Comparison of ENCODE assay signal across 10 mouse cellular contexts in the genomic region with DNA sequence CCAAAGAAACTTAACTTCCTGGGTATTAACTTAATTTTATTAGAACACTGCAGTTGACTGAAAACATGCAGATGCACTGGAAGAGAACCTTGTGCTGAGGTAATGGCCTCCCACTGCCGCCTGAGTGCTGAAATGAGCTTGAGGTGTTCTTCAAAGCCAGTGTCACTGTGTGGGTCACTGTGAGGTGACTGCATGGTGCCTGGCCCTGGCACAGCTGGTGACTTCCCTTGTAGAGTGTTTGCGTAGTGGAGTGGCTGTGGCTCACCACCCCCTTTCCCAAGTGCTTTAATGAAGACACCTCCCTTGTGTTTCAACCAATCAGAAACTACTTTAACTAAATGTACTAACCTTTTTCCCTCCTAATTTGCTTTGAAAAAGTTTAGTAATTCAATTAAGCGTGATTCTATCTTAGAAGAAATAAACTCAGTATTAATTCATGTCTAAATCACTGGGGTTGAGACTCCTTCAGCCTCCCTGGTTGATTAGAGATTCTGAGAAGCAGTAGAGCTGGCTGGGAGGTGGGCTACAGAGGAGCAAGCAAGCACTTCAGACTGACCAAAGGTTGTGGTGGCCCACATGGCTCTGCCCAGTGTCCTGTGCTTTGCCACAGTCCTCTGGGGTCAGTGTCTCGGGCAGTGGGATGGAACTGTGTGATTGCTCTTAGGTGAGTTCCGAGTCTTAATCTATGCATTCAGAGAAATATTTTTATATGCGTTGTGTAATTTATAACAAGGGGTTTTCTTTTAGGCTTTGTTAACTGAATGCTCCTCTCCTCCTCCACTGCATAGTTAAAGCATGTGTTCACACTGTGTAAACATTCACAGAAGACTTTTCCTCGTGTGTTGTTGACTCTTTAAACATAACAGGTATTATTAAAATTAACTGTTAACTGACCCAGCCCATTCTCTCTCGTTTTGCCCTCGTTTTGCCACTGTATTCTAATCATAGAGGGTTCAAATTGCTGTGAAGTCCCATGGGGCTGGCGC. TPM values are rescaled to one million over a fixed set of nuclear protein-coding genes. Genes with fewer than 3 reads are reported as not detected.
DNase-seq lines count a peak whose midpoint lies in the region; ATAC-seq and TF ChIP-seq lines count a peak whose summit lies in the region.
"Had no signal": no experiment of that assay in that cellular context is flagged by ENCODE, and none has a peak within 500 bp of the region (broad histone marks: within the 10 kb centered on the region; RNA-seq: fewer than 3 reads in every experiment).

No protein-coding gene starts in this region.

- peak; percentile 45; the same call in 1 of the 2 replicates for TF ChIP-seq POLR2A in lung, adult 2 months (IDR thresholded peaks at IDR 0.05; ENCODE audit: borderline replicate concordance, extremely low read depth, low read depth, low read length)

- H3K36me3 ChIP-seq in kidney, embryonic 15.5 days: peaks cover 44% of the 10 kb centered on the region
- H3K36me3 ChIP-seq in intestine, embryonic 16.5 days (ENCODE audit: control insufficient read depth, insufficient read depth, low read length): peaks cover 12% of the 10 kb centered on the region
- peaks cover 18% of the 10 kb centered on the region for H3K36me3 ChIP-seq in midbrain, embryonic 16.5 days (ENCODE audit: control insufficient read depth, insufficient read depth, low read length)

- whole genome bisulfite sequencing in kidney, embryonic 15.5 days: 59% methylated on average over 10 of the region's 10 CpGs
- 55% methylated on average over 10 of the region's 10 CpGs for WGBS in intestine, embryonic 16.5 days
- WGBS in lung, adult 2 months: 62% methylated on average over 10 of the region's 10 CpGs
- 56% methylated on average over 10 of the region's 10 CpGs for WGBS in midbrain, embryonic 16.5 days

- H3K4me3 ChIP-seq in kidney, embryonic 15.5 days (replicated peaks): no peak overlapping the region
- H3K4me3 ChIP-seq in intestine, embryonic 16.5 days (ENCODE audit: low read length): no peak overlapping the region
- H3K4me3 ChIP-seq in lung, adult 2 months (replicated peaks; ENCODE audit: extremely low read depth, low read depth, low read length): no peak overlapping the region
- H3K4me3 ChIP-seq in midbrain, embryonic 16.5 days (ENCODE audit: low read depth, low read length): no peak overlapping the region
- H3K4me3 ChIP-seq: layer of hippocampus, adult 2 months had no signal

- no peaks in the 10 kb centered on the region for H3K27me3 ChIP-seq in kidney, embryonic 15.5 days
- H3K27me3 ChIP-seq in intestine, embryonic 16.5 days (replicated peaks; ENCODE audit: control insufficient read depth, insufficient read depth, low read length): no peaks in the 10 kb centered on the region
- no peaks in the 10 kb centered on the region for H3K27me3 ChIP-seq in midbrain, embryonic 16.5 days (ENCODE audit: control insufficient read depth, insufficient read depth, low read depth, low read length)
- H3K27me3 ChIP-seq: CH12.LX had no signal

- no peak for TF ChIP-seq CTCF in lung, adult 2 months (IDR thresholded peaks at IDR 0.05; ENCODE audit: insufficient read depth, low read length)

- peak overlapping the region; percentile 70 for H3K27ac ChIP-seq in kidney, embryonic 15.5 days
- H3K27ac ChIP-seq in intestine, embryonic 16.5 days (ENCODE audit: low read length): 0 out of 2 replicates have a peak overlapping the region, but pooled peaks have one; percentile 7
- H3K27ac ChIP-seq in midbrain, embryonic 16.5 days (ENCODE audit: low read length): no peak overlapping the region
- H3K27ac ChIP-seq: layer of hippocampus, adult 2 months had no signal

- H3K4me2 ChIP-seq in kidney, embryonic 15.5 days: no peak overlapping the region
- no peak overlapping the region for H3K4me2 ChIP-seq in intestine, embryonic 16.5 days (ENCODE audit: low read depth, low read length)
- H3K4me2 ChIP-seq in midbrain, embryonic 16.5 days (ENCODE audit: low read length): no peak overlapping the region

- DNase-seq in kidney, adult 9 months: no peak
- peak; percentile 61 for DNase-seq in lung, adult 2 months
- no peak for DNase-seq in cerebellum, adult 11 months
- no peak for DNase-seq in thymus, postnatal 14 days

- H3K4me1 ChIP-seq in kidney, embryonic 15.5 days: peaks cover 55% of the 10 kb centered on the region
- H3K4me1 ChIP-seq in intestine, embryonic 16.5 days (ENCODE audit: control insufficient read depth, insufficient read depth, low read length): peaks cover 8% of the 10 kb centered on the region; the same call in 1 of the 2 replicates
- H3K4me1 ChIP-seq in lung, adult 2 months (ENCODE audit: control insufficient read depth, insufficient read depth, low read length): peaks cover 22% of the 10 kb centered on the region
- H3K4me1 ChIP-seq in midbrain, embryonic 16.5 days (ENCODE audit: control insufficient read depth, insufficient read depth, low read length): peaks cover 22% of the 10 kb centered on the region

- H3K9ac ChIP-seq in kidney, embryonic 15.5 days: no peak overlapping the region
- no peak overlapping the region for H3K9ac ChIP-seq in intestine, embryonic 16.5 days (ENCODE audit: low read depth, low read length)
- peak overlapping the region; percentile 41; the same call in 1 of the 2 replicates for H3K9ac ChIP-seq in midbrain, embryonic 16.5 days (ENCODE audit: low read depth, low read length)

- no peaks in the 10 kb centered on the region for H3K9me3 ChIP-seq in kidney, embryonic 15.5 days (replicated peaks)
- H3K9me3 ChIP-seq in intestine, embryonic 16.5 days (ENCODE audit: control insufficient read depth, low read length): no peaks in the 10 kb centered on the region
- no peaks in the 10 kb centered on the region for H3K9me3 ChIP-seq in midbrain, embryonic 16.5 days (replicated peaks; ENCODE audit: control insufficient read depth, low read length, poor library complexity, severe bottlenecking)

- no peak for ATAC-seq in kidney, embryonic 15.5 days (replicated peaks; ENCODE audit: low FRiP score)
- peak; percentile 43 for ATAC-seq in intestine, embryonic 16.5 days
- ATAC-seq in midbrain, embryonic 16.5 days: no peak

RNA-seq across cellular contexts. Expression of gene Ankrd40, which starts 13.4 kb away (rescaled TPM):
- polyA plus RNA-seq in kidney, embryonic 15.5 days (2015; fragmentation: Nextera tagmentation; extraction: Ambion mirVana): 14.8 and 15.4 TPM in 2 replicates
- polyA plus RNA-seq in intestine, embryonic 16.5 days (2015; fragmentation: Nextera tagmentation; extraction: Ambion mirVana): 11.8 and 11.9 TPM in 2 replicates
- polyA plus RNA-seq in lung, adult 2 months (2012; rRNA removed): 193 and 235 TPM in 2 replicates
- polyA plus RNA-seq in midbrain, embryonic 16.5 days (2015; fragmentation: Nextera tagmentation; extraction: Ambion mirVana): 8.5 and 10.2 TPM in 2 replicates

RNA-seq across cellular contexts. Expression of gene Luc7l3, which starts 19.5 kb away (rescaled TPM):
- 127 and 131 TPM in 2 replicates for polyA plus RNA-seq in kidney, embryonic 15.5 days (2015; fragmentation: Nextera tagmentation; extraction: Ambion mirVana)
- 65.5 and 74.6 TPM in 2 replicates for polyA plus RNA-seq in intestine, embryonic 16.5 days (2015; fragmentation: Nextera tagmentation; extraction: Ambion mirVana)
- polyA plus RNA-seq in lung, adult 2 months (2012; rRNA removed): 10.0 and 16.1 TPM in 2 replicates
- 142 and 159 TPM in 2 replicates for polyA plus RNA-seq in midbrain, embryonic 16.5 days (2015; fragmentation: Nextera tagmentation; extraction: Ambion mirVana)

RNA-seq across cellular contexts. Expression of gene Abcc3, which starts 51.6 kb away (rescaled TPM):
- polyA plus RNA-seq in kidney, embryonic 15.5 days (2015; fragmentation: Nextera tagmentation; extraction: Ambion mirVana): 3.4 and 6.0 TPM in 2 replicates
- polyA plus RNA-seq in intestine, embryonic 16.5 days (2015; fragmentation: Nextera tagmentation; extraction: Ambion mirVana): 2.5 and 3.3 TPM in 2 replicates
- 47.6 and 57.9 TPM in 2 replicates for polyA plus RNA-seq in lung, adult 2 months (2012; rRNA removed)
- 0.57 and 0.92 TPM in 2 replicates for polyA plus RNA-seq in midbrain, embryonic 16.5 days (2015; fragmentation: Nextera tagmentation; extraction: Ambion mirVana)

RNA-seq across cellular contexts. Expression of gene Gm21885, which starts 59.6 kb away (rescaled TPM):
- polyA plus RNA-seq in kidney, embryonic 15.5 days (2015; fragmentation: Nextera tagmentation; extraction: Ambion mirVana): not detected in 2 replicates
- 92.1 and 137 TPM in 2 replicates for polyA plus RNA-seq in intestine, embryonic 16.5 days (2015; fragmentation: Nextera tagmentation; extraction: Ambion mirVana)
- not detected in 2 replicates for polyA plus RNA-seq in lung, adult 2 months (2012; rRNA removed)
- 0.95 TPM in 1 of 2 replicates, not detected in the other for polyA plus RNA-seq in midbrain, embryonic 16.5 days (2015; fragmentation: Nextera tagmentation; extraction: Ambion mirVana)
- polyA plus RNA-seq: spleen, adult 2 months had no signal

Comparison
In these comparisons a context has a peak if more than half of its experiments do, and no peak if none do; other contexts are left out.
1. RNA of gene Ankrd40, which starts 13.4 kb away (polyA plus RNA-seq): 193 to 235 TPM in lung, adult 2 months; 14.8 to 15.4 TPM in kidney, embryonic 15.5 days, 11.8 to 11.9 TPM in intestine, embryonic 16.5 days and 8.5 to 10.2 TPM in midbrain, embryonic 16.5 days; every median in the first group is over 10 times any median in the second.